Mouse (Mus musculus) urinary bladder, adult 2 months (tissue): ENCODE data around the gene Ccdc88b. TPM values are rescaled to one million over a fixed set of nuclear protein-coding genes. Genes with fewer than 3 reads are reported as not detected.

ENCODE experiments used
- DNase-seq: peaks from one replicate; pipeline ENCODE4 v3.0.0; 2022; ENCODE audit warnings: low spot score
- polyA plus RNA-seq: library from polyadenylated mRNA; depleted of rRNA; stranded (reverse); fragments of >200 nt; gene quantifications from 2 replicates; pipeline ENCODE4 v1.2.3, GENCODE M21; 2012

The Ccdc88b gene
- polyA plus RNA-seq, 1 experiment: 3.2 TPM

GRCm38 (mm10) chr19:6857391-6858005 lies 513 bp downstream of the Ccdc88b start:
- no peak for DNase-seq

- DNase-seq: no peak
These were observed 1.0 kb downstream of the Ccdc88b start for GRCm38 (mm10) chr19:6857003-6857360.

DNA sequence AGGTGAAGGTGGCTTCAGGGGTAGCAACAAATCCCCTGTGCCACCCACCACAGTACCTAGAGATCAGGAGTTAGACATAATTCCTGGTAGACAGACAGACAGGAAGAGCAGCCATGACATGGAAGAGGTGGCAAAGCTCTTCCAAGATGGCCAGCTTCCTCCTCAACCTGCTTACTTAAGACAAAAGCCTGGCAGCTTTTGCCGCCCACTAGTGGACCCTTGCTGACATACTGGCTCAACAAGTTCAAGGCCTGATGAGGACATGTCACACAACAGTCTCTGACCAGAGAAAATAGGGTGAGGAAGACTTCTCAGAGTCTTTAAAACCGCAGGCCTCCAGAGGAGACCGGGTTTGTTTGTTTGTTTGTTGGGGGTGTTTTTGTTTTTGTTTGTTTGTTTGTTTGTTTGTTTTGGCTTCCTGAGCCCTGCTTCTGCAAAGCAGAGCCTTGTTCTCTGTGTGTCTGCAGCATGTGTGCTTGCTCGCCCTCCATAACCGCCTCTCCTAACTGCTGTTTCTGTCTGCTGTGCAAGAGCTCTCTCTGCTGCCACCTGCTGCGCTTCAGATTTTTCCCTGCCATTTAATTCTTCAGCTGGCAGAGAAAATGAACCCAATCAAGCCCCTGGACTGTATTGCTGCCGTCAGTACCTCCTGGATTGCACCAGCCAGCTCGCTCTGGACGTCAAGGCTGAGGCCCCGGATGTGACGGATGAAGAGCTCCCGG lies 1.6 kb downstream of the Ccdc88b start:
- no peak for DNase-seq

- no peak for DNase-seq
These were observed 2.6 kb downstream of the Ccdc88b start for GRCm38 (mm10) chr19:6855225-6856031.

DNA sequence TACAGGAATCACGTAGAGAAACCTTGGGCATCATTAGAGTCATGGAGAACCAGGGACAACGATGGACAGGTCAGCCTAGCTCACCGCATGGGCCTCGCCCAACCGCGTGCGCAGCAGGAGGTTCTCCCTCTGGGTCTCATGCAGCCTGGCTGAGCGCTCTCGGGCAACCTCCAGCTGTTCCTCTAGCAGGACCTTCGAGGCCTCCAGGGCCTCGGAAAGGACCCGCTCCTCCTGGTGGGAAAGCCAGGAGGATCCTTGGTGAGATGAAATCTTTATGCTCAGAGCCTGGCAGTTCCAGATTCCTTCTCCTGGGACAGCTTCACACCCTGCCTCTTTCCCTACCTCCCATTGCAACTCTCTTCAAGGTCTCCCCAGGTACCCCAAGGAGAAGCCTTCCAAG lies 3.4 kb downstream of the Ccdc88b start:
- no peak for DNase-seq

- no peak for DNase-seq
These were observed 4.1 kb downstream of the Ccdc88b start for GRCm38 (mm10) chr19:6853903-6854302.

DNA sequence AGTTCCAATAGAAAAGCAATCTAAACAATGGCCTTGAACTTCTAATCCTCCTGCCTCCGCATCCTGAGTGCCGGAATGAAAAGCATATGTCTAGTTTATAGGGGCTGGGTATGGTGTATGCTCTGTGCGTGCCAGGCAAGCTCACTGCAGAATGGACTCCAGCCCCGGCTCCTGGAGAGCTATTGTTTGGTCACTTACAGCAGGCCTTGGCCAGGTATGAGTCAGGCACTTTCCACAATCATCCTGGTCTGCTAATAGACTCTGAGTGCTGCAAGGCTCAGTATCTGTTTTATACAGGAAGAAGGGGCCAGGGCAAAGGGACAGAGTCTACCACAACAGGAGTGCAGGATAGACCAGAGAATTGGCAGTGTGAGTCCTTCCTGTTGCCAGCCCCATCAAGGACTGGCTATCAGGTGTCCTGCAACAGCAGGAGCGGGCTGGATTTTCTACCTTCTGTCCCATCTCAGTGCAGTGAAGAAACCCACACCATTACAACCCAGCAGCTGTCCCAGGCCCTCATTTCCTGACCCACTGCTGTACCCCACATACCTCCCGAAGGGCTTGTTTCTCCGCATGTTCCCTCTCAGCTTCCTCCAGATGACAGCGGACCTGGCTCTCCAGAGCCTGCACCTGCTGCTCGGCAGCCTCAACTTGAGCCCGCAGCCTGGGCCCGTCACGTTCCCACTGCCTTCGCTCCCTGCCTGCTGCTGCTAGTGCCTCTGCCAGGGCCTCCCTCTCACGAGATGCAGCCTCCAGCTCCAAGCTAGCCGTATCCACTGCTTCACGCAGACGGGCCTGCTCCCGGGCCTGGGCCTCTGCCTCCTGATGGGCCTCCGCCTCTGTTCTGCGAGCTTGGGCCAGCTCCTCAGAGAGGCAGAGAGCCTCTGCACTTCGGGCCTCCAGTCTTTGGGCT lies 5.4 kb downstream of the Ccdc88b start:
- DNase-seq: no peak

GRCm38 (mm10) chr19:6851497-6851896 lies 6.5 kb downstream of the Ccdc88b start:
- DNase-seq: no peak

- DNase-seq: no peak
These were observed 8.4 kb downstream of the Ccdc88b start for GRCm38 (mm10) chr19:6849506-6850068.

- no peak for DNase-seq
These were observed 10.0 kb downstream of the Ccdc88b start for GRCm38 (mm10) chr19:6847841-6848517.

GRCm38 (mm10) chr19:6846050-6846449 lies 12.0 kb downstream of the Ccdc88b start:
- no peak for DNase-seq

DNA sequence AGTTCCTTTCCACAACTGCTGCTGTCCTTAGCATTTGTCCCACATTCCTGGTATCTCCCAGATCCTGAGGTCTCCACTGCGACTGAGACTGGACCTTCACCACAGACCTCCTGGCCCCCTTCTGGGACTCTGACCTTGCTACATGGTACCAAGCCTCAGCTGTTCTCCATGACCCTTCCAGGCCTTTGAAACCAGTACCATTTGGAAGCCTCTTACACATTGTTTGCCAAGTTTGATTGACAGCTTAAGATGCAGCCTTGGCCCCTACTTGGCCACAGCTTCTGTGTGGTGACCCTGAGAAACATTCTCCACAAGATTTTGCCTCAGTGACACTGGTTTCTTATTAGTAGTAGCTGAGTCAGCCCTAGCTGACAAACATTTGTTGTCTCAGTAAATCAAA lies 15.7 kb downstream of the Ccdc88b start:
- no peak for DNase-seq

DNA sequence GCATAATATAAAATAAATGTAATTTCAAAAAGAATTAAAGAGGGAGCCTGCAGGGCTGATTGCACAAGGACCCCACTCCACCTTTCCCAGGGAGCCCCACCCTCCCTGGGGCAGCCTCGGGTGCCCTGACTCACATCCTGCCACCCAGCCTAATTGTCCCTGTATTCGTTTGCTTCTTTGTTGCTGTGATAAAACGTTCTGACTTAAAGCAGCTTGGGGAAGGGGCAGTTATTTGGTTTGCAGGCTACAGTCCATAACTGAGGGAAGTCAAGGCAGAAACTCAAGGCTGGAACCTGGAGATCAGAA lies 16.8 kb downstream of the Ccdc88b start:
- DNase-seq: no peak

DNA sequence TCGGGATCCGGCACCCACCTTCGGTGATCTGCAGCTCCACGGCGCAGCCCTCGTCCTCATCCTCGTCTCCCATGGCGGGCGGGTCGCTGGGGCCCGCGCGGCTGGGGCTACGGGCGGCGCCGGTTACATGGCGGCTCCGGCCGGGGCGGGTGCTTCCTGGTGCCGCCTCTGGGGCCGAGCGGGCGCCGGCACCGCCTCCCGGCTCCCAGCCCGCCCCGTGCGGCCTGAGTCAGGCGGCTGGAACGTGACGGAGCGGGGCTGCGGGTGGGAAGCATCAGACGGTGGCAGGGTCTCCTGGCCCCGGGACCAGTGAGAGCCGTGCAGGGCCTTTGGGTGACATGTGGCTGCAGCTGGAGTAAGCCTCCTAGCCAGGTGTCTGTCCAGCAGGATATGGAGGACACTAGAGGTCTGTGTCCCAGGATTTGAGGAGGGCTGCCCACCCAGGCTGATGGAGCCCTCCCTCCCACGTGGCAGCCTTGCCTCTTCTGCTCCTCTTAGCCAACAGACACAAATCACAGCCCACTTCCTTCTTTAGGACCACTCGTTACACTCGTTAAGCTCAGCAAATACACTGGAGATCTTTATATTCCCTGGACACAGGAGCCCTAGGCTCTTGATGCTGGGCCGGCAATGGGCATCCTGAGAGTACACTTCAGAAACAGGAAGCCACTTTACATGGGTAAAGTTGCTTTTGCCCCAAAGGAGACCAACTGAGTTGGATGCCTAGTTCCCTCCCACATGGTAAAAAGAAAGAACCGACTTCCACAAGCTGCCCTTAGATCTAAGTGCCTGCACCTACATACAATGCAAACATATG lies 17.3 kb downstream of the Ccdc88b start, which contains the start of gene Rps6ka4:
Rps6ka4 (minus strand) TSS at position 162 of the 817 bp plus-strand sequence.
- peak; percentile 80 for DNase-seq

- DNase-seq: no peak
These were observed 18.2 kb downstream of the Ccdc88b start for GRCm38 (mm10) chr19:6839615-6840474.

DNA sequence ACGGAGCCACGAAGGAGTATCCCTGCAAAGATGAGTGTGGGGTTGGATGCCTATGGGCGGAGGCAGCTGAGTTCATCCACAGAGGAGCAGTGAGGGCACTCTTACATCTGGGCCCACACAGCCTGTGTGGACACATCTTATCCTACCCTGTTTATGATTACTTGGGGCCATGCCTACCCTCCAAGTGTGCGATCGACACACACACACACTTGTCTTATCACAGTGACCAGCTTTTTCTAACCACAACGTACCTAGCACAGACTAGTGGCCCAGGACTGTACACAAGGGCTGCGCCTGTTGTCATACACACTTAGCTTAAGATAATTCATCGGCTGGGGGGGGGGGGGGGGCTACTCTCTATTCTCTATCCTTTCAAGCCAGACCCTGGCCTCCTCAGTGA lies 25.6 kb downstream of the Ccdc88b start:
- no peak for DNase-seq

GRCm38 (mm10) chr19:6831331-6831730 lies 26.7 kb downstream of the Ccdc88b start:
- DNase-seq: no peak

GRCm38 (mm10) chr19:6830556-6831316 lies 27.3 kb downstream of the Ccdc88b start:
- no peak for DNase-seq
